Mouse (Mus musculus) lung, embryonic 14.5 days (tissue): ENCODE measurements around the gene Nacc2. TPM values are rescaled to one million over a fixed set of nuclear protein-coding genes. Genes with fewer than 3 reads are reported as not detected.

Experiments used
- ATAC-seq: fragments of 200-750 bp; cut with Nextera tagmentation; 2 replicates; pipeline ENCODE4 v1.8.0; 2017; ENCODE audit warnings: mild to moderate bottlenecking, moderate TSS enrichment, moderate library complexity; ENCODE audit not compliant: insufficient read depth
- DNase-seq: peaks from one replicate; pipeline ENCODE4 v3.0.0-alpha.2; 2015
- H3K27ac ChIP-seq: fragments of 300-500 bp; sonication (generic); 2 replicates; pipeline ENCODE4 v1.5.1; 2014; ENCODE audit warnings: low read depth, mild to moderate bottlenecking, moderate library complexity
- H3K27me3 ChIP-seq: fragments of 300-500 bp; sonication (generic); 2 replicates; pipeline ENCODE4 v1.6.1; 2014; ENCODE audit warnings: low read length, control low read depth; ENCODE audit not compliant: insufficient read depth
- H3K36me3 ChIP-seq: fragments of 300-500 bp; sonication (generic); 2 replicates; pipeline ENCODE4 v1.6.1; 2014; ENCODE audit warnings: control low read depth; ENCODE audit not compliant: insufficient read depth
- H3K4me1 ChIP-seq: fragments of 300-500 bp; sonication (generic); 2 replicates; pipeline ENCODE4 v1.6.1; 2014; ENCODE audit warnings: antibody characterized with exemption, control low read depth; ENCODE audit not compliant: insufficient read depth
- H3K4me2 ChIP-seq: fragments of 300-500 bp; sonication (generic); 2 replicates; pipeline ENCODE4 v1.6.1; 2014; ENCODE audit warnings: mild to moderate bottlenecking
- H3K4me3 ChIP-seq: fragments of 300-500 bp; sonication (generic); 2 replicates; pipeline ENCODE4 v1.5.1; 2014; ENCODE audit warnings: low read depth, low read length
- H3K9ac ChIP-seq: fragments of 300-500 bp; sonication (generic); 2 replicates; pipeline ENCODE4 v1.6.1; 2014
- H3K9me3 ChIP-seq: fragments of 300-500 bp; sonication (generic); 2 replicates; pipeline ENCODE4 v1.6.1; 2016; ENCODE audit warnings: low read depth, low read length, control low read depth
- CTCF ChIP-seq: IDR thresholded peaks from 2 replicates; pipeline ENCODE4 v1.5.1; 2016; ENCODE audit warnings: antibody characterized with exemption, low read depth
- WGBS: fragments of 180-500 bp; shearing (Covaris S2); extraction: QIAGEN DNeasy Blood & Tissue Kit; methylation state at CpG from one replicate; pipeline ENCODE4 v1.1.7; 2014; 5-methylcytosine and 5-hydroxymethylcytosine counted together
- polyA plus RNA-seq: library from polyadenylated mRNA; unstranded; fragments of >200 nt; fragmentation: Nextera tagmentation; extraction: Ambion mirVana; gene quantifications from 2 replicates; pipeline ENCODE4 v1.2.1, GENCODE M21; 2014

Nacc2 gene
- polyA plus RNA-seq, 1 experiment from 2014 or later = 9.4 TPM

DNA sequence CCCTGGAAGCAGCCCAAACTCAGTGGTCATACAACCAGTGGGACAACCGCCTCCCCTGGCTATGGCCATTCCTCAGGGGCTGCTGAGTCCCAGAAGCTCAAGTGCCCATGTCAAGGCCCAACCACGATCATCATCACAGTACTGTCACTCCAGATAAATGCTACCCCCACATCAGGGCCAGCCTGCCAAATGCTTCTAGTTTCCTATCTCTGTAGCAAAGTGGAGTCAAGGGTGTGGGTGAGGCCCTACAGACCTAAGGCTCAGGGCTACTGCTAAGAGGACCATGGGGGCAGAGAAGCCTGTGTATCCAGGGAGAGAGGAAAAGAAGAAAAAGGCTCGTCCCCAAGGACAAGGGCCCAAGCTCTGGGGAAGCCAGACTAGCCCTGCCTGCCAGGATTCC, 6.5 kb downstream of the Nacc2 start:
- DNase-seq (no peak), ATAC-seq (no peak)
- H3K9me3 ChIP-seq = no peaks in the 10 kb centered on the region
- H3K4me3 ChIP-seq = no peak overlapping the region
- TF ChIP-seq CTCF = no peak
- no peak overlapping the region for H3K4me2 ChIP-seq
- H3K4me1 ChIP-seq = peaks cover 7% of the 10 kb centered on the region; the same call in 1 of the 2 replicates
- H3K27me3 ChIP-seq = peaks cover 12% of the 10 kb centered on the region
- no peak overlapping the region for H3K9ac ChIP-seq
- WGBS = 59% methylated on average over 3 of the region's 3 CpGs
- no peak overlapping the region for H3K27ac ChIP-seq
- no peaks in the 10 kb centered on the region for H3K36me3 ChIP-seq

- no peak for TF ChIP-seq CTCF
- WGBS = 76% methylated on average over 6 of the region's 6 CpGs
- no peak overlapping the region for H3K4me2 ChIP-seq
- no peak overlapping the region for H3K9ac ChIP-seq
- H3K27me3 ChIP-seq = no peaks in the 10 kb centered on the region
- no peaks in the 10 kb centered on the region for H3K36me3 ChIP-seq
- no peak overlapping the region for H3K27ac ChIP-seq
- ATAC-seq (no peak), DNase-seq (no peak)
- no peak overlapping the region for H3K4me3 ChIP-seq
- H3K9me3 ChIP-seq = no peaks in the 10 kb centered on the region
- peaks cover 7% of the 10 kb centered on the region; the same call in 1 of the 2 replicates for H3K4me1 ChIP-seq
Measured at GRCm38 (mm10) chr2:26115215-26115614, 7.8 kb downstream of the Nacc2 start.

GRCm38 (mm10) chr2:26108237-26108636, 14.8 kb downstream of the Nacc2 start:
- Histone ChIP-seq H3K4me3 (no peak overlapping the region), H3K27ac (no peak overlapping the region), H3K27me3 (no peaks in the 10 kb centered on the region), H3K9ac (no peak overlapping the region), H3K36me3 (no peaks in the 10 kb centered on the region), H3K9me3 (no peaks in the 10 kb centered on the region), H3K4me2 (no peak overlapping the region), H3K4me1 (no peaks in the 10 kb centered on the region)
- DNase-seq = no peak
- TF ChIP-seq CTCF = no peak
- no peak for ATAC-seq
- 80% methylated on average over 6 of the region's 6 CpGs for WGBS

DNA sequence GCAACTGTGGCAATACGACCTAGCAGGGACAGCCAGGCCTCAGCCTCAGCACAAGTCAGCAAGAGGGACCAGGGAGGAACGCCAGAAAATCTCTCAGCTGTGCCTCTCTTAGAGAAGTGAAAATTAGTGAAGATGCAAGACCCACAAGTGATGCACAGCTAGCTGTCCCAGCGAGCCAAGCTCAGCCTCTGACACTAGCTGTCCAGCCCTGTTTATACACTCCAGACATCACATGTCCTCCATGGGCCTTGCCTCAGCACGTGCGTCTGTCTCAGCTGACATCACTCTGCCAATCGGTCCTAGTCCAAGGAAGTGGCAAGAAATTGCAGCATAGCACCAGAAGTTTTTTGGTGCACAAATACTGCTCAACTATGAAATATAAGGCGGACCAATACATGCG, 16.0 kb downstream of the Nacc2 start:
- H3K9me3 ChIP-seq = no peaks in the 10 kb centered on the region
- no peak for ATAC-seq
- H3K9ac ChIP-seq = no peak overlapping the region
- WGBS = 63% methylated on average over 8 of the region's 8 CpGs
- no peak for DNase-seq
- H3K4me1 ChIP-seq = no peaks in the 10 kb centered on the region
- TF ChIP-seq CTCF = no peak
- H3K36me3 ChIP-seq = no peaks in the 10 kb centered on the region
- H3K4me2 ChIP-seq = no peak overlapping the region
- H3K27me3 ChIP-seq = no peaks in the 10 kb centered on the region
- H3K27ac ChIP-seq = no peak overlapping the region
- H3K4me3 ChIP-seq = no peak overlapping the region

DNA sequence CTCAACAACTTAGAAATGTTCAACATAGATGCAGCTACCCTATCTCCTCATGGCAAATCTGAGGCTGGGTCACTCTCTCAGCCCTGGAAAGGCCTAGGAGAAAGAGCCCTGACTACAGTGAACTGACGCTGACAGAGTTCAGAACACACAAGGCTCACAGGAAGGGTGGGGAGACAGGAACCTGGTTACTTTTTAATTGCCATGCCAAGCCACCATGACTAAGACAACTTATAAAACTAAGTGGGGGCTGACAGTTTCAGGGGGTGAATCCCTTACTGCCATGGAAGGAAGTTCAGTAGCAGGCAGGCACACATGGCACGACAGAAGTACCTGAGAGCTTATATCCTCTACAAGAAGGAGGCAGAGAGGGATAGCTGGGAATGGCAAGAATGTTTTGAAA, 16.8 kb downstream of the Nacc2 start:
- Histone ChIP-seq H3K9ac (no peak overlapping the region), H3K4me1 (no peaks in the 10 kb centered on the region), H3K36me3 (no peaks in the 10 kb centered on the region), H3K27me3 (no peaks in the 10 kb centered on the region), H3K4me3 (no peak overlapping the region), H3K27ac (no peak overlapping the region), H3K4me2 (no peak overlapping the region), H3K9me3 (no peaks in the 10 kb centered on the region)
- ATAC-seq (no peak), DNase-seq (no peak)
- no peak for TF ChIP-seq CTCF
- 74% methylated on average over 2 of the region's 2 CpGs for WGBS

GRCm38 (mm10) chr2:26100296-26100695, 22.7 kb downstream of the Nacc2 start:
- Histone ChIP-seq H3K4me2 (no peak overlapping the region), H3K4me1 (no peaks in the 10 kb centered on the region), H3K9me3 (no peaks in the 10 kb centered on the region), H3K36me3 (no peaks in the 10 kb centered on the region), H3K27me3 (no peaks in the 10 kb centered on the region), H3K9ac (no peak overlapping the region), H3K27ac (no peak overlapping the region), H3K4me3 (no peak overlapping the region)
- WGBS = 59% methylated on average over 4 of the region's 4 CpGs
- ATAC-seq (no peak), DNase-seq (no peak)
- no peak for TF ChIP-seq CTCF

DNA sequence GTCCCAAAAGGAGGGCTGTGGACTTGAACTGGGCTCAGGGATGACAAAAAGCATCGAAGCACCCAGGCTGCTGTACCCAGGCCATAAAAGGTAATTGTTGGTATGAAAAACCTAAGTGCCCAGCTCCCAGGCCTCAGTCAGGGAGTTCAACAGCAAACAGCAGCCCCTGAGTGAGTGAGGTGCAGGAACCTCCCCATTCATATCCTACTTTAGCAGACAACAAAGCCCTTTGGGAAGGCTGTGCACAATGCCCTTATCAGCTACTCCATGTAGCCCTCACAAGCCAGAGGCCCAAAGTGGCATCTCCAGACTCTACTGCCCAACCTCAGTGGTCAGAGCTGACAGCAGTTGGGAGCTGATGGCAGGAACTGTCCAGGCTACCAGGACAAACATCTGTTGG, 23.2 kb downstream of the Nacc2 start:
- ATAC-seq (no peak), DNase-seq (no peak)
- Histone ChIP-seq H3K27ac (no peak overlapping the region), H3K9ac (no peak overlapping the region), H3K27me3 (no peaks in the 10 kb centered on the region), H3K9me3 (no peaks in the 10 kb centered on the region), H3K4me2 (no peak overlapping the region), H3K36me3 (no peaks in the 10 kb centered on the region), H3K4me3 (no peak overlapping the region), H3K4me1 (no peaks in the 10 kb centered on the region)
- 88% methylated on average over 1 of the region's 1 CpGs for WGBS
- TF ChIP-seq CTCF = no peak

- TF ChIP-seq CTCF = no peak
- Histone ChIP-seq H3K27ac (no peak overlapping the region), H3K4me1 (no peaks in the 10 kb centered on the region), H3K27me3 (no peaks in the 10 kb centered on the region), H3K9me3 (no peaks in the 10 kb centered on the region), H3K9ac (no peak overlapping the region), H3K36me3 (no peaks in the 10 kb centered on the region), H3K4me3 (no peak overlapping the region), H3K4me2 (no peak overlapping the region)
- ATAC-seq (no peak), DNase-seq (no peak)
- 77% methylated on average over 5 of the region's 5 CpGs for WGBS
Measured at GRCm38 (mm10) chr2:26099260-26099659, 23.8 kb downstream of the Nacc2 start.
